Mouse (Mus musculus) bone marrow macrophage, adult 2 months (primary cell): ENCODE measurements around the gene Acp5.

Experiments
- CTCF ChIP-seq: IDR thresholded peaks from 2 replicates; pipeline ENCODE4 v1.5.1; 2012; ENCODE audit warnings: low read depth, mild to moderate bottlenecking, low read length, moderate library complexity
- POLR2A ChIP-seq: IDR thresholded peaks from 2 replicates; pipeline ENCODE4 v1.6.1; 2012; ENCODE audit warnings: mild to moderate bottlenecking, low read depth, low read length, borderline replicate concordance

DNA sequence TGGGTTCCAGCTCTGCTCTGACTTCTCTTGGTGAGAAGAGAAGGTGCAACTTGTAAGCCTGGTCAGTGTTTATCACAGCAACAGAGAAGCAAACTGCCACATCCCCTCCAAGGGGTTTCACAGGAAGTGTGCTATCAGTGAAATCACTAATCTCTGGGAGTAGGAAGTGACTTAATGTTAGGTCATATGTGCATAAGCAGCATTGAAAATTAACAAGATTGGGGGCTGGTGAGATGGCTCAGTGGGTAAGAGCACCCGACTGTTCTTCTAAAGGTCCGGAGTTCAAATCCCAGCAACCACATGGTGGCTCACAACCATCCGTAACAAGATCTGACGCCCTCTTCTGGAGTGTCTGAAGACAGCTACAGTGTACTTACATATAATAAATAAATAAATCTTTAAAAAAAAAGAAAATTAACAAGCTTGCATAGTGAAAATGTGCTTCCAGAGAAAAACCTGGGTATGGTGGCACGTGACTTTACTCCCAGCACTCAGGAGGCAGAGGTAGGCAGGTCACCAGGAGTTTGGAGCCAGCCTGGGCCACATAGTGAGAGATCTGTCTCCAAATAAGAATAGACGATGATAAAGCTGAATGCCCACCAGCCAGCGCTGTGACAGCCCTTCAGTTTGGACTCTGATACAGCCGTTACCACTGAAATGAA lies 8.9 kb upstream of the Acp5 start:
- TF ChIP-seq CTCF = no peak
- TF ChIP-seq POLR2A = no peak
